Mouse (Mus musculus): ENCODE measurements at regions not wholly inside any gene's neighbourhood (a gene's known extent, or its start where the extent isn't known, plus 50 kb on each side); places are given as distances from the start of the nearest gene placed in this dataset.

DNA sequence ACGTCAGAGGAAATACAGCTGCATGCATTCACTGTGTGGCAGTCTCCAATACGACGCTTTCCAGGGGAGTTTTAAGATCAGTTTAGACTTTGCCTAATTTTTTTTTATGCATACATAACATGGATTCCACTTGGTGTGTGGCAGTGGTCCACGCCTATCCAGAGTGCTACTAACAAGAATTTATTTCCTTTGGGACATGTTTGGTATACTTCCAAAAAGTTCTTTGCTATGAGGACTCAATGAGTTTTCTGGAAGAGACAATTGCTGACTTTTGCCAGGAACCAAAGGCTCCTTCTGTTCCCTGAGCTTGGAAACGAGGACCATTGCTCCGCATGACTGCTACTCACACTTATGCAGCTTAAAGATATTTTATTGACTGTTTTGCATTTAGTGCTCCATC is 59.2 kb downstream of the Marcks start:
- no peak for DNase-seq

DNA sequence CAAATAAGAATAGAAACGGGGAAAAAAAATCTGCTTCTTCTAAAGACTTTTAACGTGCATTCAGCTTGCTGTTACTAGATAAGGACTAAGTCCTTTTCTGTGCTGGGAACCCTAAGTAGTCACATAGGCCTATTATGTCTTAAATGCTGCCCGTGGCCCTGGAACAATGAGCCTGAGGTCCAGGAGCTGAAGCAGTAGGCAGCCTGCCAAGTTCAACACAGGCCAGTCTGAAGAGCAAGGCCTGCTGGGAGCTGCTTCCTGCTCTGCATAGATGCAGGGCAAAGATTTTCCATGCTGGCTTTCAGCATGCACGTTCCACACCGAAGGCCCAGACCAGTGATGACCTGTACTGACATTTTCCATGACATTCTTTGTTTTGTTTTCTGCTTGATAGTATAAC is 60.3 kb downstream of the Marcks start:
- DNase-seq, result peak; percentile 89

DNA sequence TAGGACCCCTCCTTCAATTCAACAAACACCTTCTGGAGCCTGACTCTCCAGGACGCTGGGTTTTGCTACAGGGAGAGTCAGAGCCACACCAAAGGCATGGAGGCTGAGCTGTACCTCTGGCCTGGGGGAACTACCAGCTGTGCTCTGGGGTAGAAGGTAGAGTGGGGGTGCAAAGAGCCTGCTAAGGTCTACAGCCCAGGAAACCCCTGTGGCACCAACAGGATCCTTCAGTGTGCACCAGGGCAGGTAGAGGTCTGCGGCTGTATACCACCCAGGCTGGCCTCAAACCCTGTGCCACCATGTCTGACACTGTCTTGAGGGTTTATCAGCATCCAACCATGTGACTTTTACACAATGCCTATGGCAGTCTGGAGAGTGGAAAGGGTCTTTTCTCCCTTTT is 61.0 kb downstream of the Marcks start:
- no peak for DNase-seq

DNA sequence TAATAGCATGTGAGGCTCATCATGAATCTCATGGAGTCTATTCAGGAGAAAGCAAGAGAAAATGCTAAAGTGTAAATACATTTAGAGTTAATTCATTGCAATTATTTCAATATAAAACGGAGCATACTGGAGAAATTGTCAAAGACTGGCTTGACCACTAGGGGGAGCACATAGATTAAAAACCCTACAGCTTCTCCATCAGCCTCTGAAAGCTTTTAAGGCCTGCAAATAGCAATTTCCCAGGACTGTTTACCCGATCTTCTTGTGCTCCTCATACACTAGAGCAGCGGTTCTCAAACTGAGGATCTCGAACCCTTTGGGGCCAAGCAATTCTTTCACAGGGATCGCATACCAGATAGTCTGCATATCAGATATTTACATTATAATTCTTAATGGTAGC is 65.9 kb downstream of the Marcks start:
- peak; percentile 81 for DNase-seq

DNA sequence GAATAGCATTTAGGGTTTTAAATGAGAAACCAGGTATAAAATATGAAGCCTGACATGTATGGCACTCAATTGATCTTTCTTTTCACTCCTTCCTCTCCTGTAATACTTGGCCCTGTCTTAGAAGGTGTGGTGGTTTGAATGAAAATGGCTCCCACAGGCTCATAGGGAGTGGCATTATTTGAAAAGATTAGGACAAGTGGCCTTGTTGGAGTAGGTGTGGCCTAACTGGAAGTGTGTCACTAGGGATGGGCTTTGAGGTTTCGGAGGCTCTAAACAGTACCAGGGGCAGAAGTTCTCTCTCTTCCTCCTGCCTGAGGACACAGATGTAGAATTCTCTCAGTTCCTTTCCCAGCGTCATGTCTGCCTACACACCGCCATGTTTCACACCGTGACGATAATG is 66.7 kb downstream of the Marcks start:
- DNase-seq, result no peak

DNA sequence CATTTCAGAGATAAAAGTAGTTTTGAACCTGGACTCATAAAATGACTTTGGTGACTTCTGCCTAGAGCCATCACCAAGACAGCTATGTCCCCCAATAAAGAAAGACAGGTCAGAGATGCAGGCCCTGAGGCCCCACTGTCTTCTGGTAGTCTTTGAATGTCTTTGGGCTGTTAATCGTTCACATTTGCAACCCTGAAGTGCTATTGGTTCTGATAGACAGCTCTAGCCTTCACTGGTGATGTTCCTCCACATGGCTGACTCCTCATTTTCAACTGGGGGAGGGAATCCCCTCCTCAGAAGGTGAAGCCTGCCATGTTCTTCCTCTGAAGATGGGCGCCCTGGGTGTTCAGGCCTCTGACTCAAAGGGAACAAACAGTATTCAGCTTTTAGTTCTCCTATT is 67.3 kb downstream of the Marcks start:
- no peak for DNase-seq

Data from lung, postnatal 10 days (tissue).